Mouse (Mus musculus) right cerebral cortex, postnatal 4 days (tissue): ENCODE measurements at regions not wholly inside any gene's neighbourhood (a gene's known extent, or its start where the extent isn't known, plus 50 kb on each side); places are given as distances from the start of the nearest gene placed in this dataset.
"Not testable (repeated sequence)": the region's sequence is repeated elsewhere in the genome, so short reads cannot be mapped to it uniquely, and the experiment has no call there.

ENCODE experiments used
- DNase-seq: peaks from one replicate; pipeline ENCODE4 v3.0.0-alpha.2; 2022

GRCm38 (mm10) chr6:95058017-95058416 is 59.0 kb upstream of the Kbtbd8 start:
- no peak for DNase-seq

GRCm38 (mm10) chr6:95056222-95056621 is 60.8 kb upstream of the Kbtbd8 start:
- DNase-seq, result no peak

DNA sequence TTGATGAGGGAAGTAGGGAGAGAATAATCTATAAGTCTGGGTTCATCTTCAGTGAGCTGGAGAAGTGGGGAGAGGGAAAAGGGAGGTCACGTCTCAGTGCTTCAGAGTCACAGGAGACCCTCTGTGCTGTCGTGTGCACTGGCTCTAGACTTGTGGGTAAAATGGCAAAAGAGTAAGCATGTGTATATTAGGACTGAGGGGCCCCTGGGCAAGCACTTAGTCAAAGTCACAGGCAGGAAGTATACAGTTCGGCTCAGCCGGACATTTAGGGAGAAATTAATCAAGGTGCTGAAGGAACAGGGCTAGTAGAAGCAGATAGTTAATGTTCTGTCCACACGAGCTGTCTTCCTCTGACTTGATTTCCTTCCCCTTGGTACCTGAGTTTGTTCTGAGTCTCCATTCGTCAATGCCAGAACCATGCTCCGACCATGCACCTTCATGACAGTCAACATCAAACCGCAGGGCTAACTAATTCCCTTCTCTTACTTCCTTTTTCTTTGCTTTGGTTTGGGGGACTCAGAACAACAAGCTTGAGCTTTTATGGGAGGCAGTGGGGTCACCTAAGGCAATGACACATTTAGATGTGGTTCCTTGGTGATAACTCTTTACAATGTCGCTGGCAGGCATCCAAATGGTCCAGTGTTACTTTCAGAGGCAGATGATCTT is 63.2 kb upstream of the Kbtbd8 start:
- peak; percentile 13 for DNase-seq

- DNase-seq, result not testable (repeated sequence)
These were observed 75.7 kb upstream of the Kbtbd8 start for GRCm38 (mm10) chr6:95041351-95041750.

DNA sequence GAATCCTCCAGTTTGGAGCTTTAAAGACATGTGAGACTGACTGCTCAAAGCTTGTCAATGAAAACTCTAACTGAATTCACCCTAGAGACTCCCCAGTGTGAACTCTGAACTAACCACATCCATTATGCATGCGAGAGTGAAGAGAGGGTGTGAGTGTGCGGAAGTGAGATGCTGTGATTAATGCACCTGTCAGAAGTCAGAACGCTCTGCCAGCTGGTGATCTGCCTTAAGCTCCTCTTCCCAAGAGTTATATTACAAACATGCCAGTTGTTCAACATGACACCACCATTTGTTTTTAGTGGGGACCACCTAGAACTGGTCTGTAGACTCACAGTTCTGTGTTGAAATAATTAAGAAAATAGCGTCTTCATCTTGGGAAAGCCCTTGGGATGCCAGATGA is 92.8 kb upstream of the Kbtbd8 start:
- DNase-seq, result no peak

DNA sequence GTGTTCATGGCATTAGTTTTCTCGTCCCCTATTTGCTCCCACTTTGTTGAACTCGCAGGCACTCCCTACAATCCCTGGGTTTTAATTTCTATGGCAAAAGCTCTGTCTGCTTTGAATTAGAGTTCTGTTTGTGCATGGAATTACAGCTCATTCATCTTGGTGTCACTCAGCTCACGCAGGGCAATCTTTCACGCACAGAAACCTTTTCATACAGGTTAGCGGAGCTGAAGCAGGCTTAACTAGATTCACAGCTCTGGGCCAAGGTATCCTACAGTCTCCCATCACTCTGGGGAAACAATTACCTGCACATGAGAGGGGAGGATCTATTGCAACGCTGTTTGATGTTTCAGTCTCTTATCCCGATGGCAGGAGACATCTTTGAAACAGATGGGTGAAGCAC is 95.3 kb upstream of the Kbtbd8 start:
- no peak for DNase-seq

DNA sequence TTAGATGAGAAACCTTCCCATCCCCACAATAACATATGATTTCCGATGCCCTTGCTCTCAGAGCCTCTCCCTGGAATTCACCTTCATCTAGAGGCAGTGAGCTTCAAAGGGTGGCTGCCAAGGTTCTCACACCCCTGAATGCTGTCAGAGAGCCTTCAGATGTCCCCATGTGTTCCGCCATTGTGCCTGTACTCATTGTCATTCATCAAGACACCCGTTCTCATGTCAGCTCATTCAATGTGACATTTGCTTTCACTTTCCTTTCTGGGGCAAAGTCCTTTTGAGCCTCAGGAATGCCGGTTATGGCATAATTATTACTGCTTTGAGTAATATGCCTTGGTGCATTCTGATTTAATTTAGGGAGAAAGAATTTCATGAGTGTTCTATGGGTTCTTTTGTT is 99.1 kb upstream of the Kbtbd8 start:
- DNase-seq, result no peak

DNA sequence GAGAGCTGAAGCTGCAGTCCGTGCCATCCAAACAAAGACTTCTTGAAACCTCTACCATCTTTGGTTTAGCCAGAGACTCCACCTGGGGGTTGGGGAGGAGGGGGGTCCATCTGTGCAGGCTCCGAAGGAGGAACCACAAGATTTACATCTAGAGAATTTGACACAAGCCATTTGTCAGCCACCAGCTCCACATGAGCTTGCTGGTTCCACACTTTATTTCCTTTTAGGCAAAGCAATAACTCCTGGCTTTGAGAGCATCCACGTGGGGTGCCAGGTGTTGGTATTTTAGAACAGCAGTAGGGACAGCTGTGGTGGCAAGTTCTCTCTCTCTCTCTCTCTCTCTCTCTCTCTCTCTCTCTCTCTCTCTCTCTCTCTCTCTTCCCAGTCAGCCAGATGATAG is 99.6 kb upstream of the Kbtbd8 start:
- no peak for DNase-seq

GRCm38 (mm10) chr6:95013096-95013495 is 103.9 kb upstream of the Kbtbd8 start:
- no peak for DNase-seq

DNA sequence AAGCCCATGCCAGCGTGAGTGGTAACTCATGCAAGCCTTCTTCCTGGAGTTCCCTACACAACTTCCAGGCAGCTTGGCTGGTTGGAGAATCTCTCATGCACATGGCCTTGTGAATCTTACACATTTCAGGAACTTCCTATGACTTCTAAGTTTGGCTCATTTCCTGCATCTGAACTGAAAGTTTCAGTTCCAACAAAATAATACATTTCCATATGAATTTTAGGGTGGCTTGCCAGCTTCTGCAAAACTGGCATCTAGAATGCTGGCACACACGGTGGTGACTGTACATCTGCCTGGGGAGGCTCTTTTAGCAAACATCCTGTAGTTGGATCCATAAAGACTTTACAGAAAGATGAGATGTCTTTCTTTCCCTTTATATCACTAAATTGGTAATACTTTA is 110.6 kb upstream of the Kbtbd8 start:
- DNase-seq, result no peak

GRCm38 (mm10) chr6:95003716-95004115 is 113.3 kb upstream of the Kbtbd8 start:
- DNase-seq, result no peak

DNA sequence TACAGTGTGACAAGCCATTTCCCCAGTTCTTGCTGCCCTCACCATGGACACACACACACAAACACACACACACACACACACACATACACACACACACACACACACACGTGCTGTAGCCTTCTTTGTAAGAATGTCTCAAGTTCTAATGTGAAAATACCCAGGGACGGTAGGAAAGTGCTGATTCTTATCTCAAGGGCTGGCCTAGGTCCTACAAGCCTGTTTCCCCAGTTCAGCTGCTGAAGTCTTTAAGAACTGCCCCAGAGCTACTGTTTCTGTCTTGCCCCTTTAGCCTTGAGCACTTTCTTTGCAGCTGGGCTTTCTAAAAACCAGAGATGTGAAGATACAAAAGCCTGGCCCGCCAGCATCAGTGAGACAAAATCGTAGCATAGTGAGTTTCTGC is 117.5 kb upstream of the Kbtbd8 start:
- DNase-seq, result no peak

DNA sequence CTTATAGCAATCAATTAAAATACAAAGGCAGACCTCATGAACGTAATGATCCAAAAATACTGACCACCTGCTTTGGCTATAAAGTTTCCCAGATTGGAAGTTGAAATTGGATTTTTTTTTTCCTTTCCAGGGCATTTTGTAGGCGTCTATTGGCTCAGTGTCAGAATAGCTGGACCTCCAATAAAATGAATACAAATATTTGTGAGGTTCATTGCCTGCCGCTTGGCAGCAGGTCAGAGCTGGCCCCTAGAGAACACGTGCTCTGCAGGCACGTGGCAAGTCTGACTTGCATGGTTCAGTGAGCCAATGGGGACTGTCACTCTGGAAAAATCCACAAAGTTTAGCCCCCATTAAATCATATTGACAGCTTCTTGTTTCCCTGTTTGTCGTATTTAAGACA is 118.0 kb upstream of the Kbtbd8 start:
- no peak for DNase-seq

GRCm38 (mm10) chr6:94998371-94998770 is 118.7 kb upstream of the Kbtbd8 start:
- DNase-seq, result no peak

- no peak for DNase-seq
These were observed 122.7 kb upstream of the Kbtbd8 start for GRCm38 (mm10) chr6:94994376-94994775.

DNA sequence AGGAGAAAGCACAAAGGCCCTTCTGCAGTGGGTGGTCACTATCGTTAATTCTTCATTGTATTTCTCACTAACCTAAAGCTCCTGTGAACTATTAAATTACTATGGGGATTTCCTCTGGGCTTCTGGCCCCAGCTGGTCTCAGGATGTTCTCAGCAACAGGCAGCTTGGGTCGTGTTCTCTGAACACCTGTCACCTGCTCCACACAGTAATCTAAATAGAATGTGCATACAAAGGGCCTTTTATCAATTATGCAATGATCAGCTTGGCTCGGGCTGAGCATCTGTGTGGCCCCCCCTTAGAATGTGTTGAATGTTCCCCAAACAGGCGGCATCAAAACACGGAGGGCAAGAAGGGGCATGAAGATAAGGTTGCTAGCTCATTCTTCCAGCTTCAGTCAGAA is 129.6 kb upstream of the Kbtbd8 start:
- no peak for DNase-seq

DNA sequence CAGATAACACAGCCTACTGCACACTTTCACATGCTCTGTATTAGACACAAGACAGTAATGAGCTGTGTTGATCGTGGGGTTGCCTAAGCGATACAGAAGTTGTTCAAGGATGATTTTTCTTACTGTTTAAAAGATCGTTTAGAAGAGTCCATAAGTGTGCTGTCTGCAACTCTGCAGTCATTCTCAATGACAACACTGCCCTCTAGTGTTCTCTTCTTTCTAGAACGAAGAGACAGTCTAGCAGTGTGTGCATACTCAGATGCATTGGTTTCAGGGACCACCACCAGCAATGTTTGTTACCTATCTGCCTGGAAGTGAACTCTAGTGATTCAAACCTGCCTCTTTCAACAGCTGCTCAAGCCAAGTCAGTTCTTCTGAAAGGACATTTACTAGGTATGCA is 130.7 kb upstream of the Kbtbd8 start:
- no peak for DNase-seq

DNA sequence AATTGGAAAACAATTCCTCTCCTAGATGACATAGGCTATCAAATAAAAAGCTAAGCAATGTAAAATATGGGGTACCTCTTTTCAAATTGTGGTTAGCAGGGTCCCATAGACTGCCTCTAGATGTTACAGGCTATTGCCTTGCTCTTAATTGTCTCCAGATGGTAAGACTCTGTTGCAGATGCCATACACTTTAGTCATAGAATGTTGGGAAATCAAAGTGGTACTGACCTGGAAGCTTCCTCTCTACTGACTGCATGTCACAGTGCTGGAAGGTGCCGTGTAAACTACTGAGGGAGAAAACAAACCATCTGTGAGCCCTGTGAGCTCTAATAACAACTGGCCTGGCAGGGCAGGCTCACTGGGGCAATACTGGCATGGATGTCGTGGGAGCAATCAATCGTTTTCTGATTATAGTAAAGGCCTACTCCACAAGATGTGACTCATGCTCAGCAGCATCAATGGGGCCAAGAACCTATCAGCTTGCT is 132.6 kb upstream of the Kbtbd8 start:
- DNase-seq, result no peak

GRCm38 (mm10) chr6:94968683-94969082 is 148.4 kb upstream of the Kbtbd8 start:
- DNase-seq, result no peak

DNA sequence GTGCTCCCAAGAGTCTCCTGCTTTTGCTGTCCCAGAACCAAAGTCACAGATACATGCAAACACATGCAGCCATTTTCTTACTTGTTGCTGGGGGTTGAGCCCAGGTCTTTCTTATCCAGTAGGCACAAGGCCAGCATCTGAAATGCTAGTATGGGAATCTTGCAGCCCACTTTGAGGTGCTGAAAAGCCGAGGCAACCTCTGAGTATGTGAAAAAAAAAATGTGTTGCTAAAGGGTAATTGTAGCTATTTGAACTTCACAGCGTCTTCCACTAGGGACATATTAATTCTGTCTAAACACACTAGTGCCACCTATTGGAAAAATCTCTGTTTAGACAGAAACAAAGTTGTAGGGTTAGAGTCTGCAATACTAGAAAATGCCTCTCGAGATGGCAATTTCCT is 150.1 kb upstream of the Kbtbd8 start:
- no peak for DNase-seq

- DNase-seq, result no peak
These were observed 153.8 kb upstream of the Kbtbd8 start for GRCm38 (mm10) chr6:94963204-94963603.

- no peak for DNase-seq
These were observed 154.5 kb upstream of the Kbtbd8 start for GRCm38 (mm10) chr6:94962411-94963087.

DNA sequence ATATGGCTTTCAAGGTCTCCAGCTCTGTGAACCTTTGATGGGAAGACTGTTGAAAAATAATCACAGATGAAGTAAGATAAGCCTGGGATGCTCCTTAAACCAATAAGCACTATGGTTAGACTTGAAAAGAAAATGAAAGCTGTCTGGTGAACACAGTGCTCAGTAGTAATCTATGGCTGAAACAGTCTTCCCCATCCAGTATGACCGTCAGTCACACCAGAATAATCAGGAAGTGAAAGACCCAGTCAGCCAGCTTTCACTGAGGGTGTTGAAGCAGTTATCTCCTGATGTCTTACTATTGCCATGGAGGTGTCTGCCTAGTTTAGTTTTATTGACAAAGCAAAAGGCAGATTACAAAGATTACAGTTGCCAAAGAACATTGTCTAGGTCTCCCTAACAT is 155.2 kb upstream of the Kbtbd8 start:
- DNase-seq, result no peak

GRCm38 (mm10) chr6:94957990-94958389 is 159.1 kb upstream of the Kbtbd8 start:
- DNase-seq, result no peak

DNA sequence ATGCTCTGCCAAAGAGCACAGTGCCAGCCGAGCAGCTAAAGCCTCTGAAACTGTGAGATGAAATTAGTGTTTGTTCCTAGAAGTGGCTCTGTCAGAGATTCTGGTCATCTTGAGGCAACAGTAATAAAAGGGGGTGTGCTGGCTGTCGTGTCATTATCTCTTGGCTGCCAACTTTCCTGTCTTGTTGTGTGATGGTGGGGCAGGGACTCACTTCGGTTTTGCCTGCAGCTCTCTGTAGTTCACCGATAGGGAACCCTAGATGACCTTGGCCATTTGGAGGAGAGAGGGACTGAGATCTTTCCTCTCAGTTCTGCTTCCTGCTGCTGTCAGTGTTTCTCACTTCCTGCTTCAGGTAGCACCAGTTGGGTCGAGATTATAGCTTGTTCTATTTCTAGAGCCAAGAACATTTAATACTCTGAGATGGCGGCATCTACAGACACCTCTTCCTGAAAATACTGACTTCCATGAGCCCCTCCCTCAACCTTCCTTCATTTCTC is 159.8 kb upstream of the Kbtbd8 start:
- no peak for DNase-seq
